Mouse (Mus musculus) right cerebral cortex, postnatal 36 days (tissue): ENCODE results near the gene Mpv17.

Experiments used
- DNase-seq, 2 experiments: peaks; one replicate each; pipeline ENCODE4 v3.0.0; 2022; ENCODE audit warnings: low spot score in 2 of 2, mixed read lengths in 1 of 2

Gene Mpv17

DNA sequence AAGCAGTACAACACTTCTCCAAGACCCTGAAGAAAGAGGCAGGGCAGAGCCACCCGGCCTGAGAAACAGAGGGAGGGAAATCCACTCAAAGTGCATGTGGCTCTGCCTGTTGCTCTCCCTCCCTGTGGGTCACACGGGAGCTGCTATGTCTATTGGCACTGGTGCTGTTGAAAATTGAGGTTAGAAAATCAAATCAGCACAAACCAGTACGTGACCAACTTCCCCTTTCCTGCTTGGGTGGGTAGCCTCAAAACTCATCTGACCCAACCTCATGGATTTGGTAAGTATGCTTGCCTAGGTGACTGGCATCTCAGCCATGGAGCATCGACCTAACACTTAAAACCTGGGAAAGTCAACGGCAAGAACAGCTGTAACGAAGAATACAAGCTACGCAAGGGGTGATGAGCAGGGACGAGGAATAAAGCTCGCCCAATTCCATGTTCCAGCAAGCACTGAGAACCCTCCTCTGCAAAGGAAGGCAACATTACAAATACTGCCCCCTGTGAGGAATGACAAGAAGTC is 48.2 kb downstream of the Mpv17 start, which contains the start of gene Dnajc5g:
Gene Dnajc5g, plus strand, starts transcription at position 472 of the 522 bp plus-strand sequence.
- DNase-seq: no peak

GRCm38 (mm10) chr5:31095711-31096480 is 58.2 kb downstream of the Mpv17 start:
- DNase-seq: no peak

DNA sequence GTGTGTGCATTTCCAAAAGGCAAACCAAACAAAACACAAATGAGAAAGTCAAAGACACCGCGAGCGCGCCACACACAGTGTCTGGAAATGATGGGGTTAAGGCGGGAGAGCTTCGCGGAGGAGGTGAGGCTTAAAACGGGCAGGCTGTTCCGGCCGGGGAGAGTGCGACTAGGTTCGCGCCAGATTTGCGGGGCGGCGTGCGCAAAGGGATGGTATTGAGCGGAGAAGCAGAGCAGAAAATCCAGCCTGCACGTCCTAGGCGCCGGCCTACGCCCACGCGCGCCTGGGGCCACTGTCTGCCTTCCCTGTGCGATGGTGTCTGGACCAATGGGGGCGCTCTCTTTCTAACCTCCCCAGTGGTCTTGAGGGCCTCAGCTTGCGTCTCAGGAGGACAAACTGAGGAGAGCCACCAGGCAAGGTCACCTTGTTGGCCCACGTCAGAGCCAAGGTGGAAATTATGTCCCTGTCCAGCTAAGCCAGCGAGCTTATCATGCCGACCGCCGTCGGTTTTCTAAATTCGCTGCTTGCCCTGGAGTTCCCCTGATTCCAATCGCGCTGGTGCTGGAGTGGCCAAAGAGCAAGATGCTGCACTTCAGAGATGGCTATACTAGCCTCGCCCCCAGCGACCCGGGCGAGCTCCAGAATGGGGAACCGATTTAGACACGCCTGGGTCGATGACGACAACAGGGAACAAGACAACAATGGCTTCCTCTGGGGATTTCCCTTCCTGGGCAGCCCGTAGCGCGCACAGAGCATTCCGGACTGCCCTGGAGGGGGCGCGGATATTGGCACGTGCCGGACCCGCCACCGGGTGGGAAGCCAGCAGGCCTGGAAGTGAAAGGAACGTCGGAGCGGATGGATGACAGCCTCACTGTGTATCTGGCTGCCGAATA is 59.0 kb downstream of the Mpv17 start:
- DNase-seq: peak in 1 of 2 experiments; percentile 68

DNA sequence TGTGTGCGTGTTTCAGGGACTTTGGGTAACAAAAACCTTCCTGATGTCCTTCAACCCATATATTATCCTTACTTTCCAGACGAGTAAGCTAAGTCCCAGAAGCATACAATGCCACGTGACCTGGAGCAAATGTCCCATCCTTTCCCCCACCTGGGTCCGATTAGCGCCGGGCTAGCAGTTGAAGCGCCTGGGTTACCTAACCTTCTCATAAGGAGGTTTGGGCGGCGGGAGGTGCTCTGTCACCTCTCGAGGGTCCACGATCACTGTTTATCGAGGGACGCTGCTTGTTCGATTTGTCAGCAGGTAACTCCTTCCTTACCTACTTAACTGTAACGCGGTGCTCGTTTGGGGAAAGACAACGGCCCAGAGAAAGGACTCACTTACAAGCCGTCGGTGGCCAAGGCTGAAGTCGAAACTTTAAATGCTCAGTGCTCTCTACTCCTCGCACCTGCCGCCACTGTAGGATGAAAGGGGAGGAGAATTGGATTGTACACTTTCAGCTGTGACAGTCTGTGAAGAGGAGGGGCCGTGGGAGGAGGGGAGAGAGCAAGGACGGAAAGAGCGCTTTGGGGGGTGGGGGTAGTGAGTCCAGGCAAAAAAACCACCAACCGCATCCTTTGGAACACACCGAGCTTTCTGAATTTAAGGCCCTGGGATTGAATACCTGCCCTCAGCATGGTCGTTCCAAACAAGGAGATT is 59.8 kb downstream of the Mpv17 start:
- DNase-seq: no peak

- DNase-seq: peak in 1 of 2 experiments; percentile 56
These were observed 60.7 kb downstream of the Mpv17 start for GRCm38 (mm10) chr5:31093151-31094041.

- peak in 1 of 2 experiments; percentile 56 for DNase-seq
These were observed 61.6 kb downstream of the Mpv17 start for GRCm38 (mm10) chr5:31092231-31092975.
